Mouse (Mus musculus) cerebral cortex, adult 2 months (tissue): ENCODE data around the gene Igdcc3.

ENCODE experiments used
- WGBS: fragments of 180-500 bp; shearing (Covaris S2); methylation state at CpG from one replicate; pipeline ENCODE4 v1.1.7; 2018; 5-methylcytosine and 5-hydroxymethylcytosine counted together

The Igdcc3 gene

GRCm38 (mm10) chr9:65140491-65140890 is 498 bp upstream of the Igdcc3 start:
- 7% methylated on average over 8 of the region's 8 CpGs for WGBS

GRCm38 (mm10) chr9:65141306-65141975 is 452 bp downstream of the Igdcc3 start:
- WGBS = 1% methylated on average over 73 of the region's 73 CpGs

GRCm38 (mm10) chr9:65141976-65142318 is 958 bp downstream of the Igdcc3 start:
- WGBS = 2% methylated on average over 17 of the region's 17 CpGs

- WGBS = 14% methylated on average over 8 of the region's 8 CpGs
Measured at GRCm38 (mm10) chr9:65142399-65142798, 1.4 kb downstream of the Igdcc3 start.

- WGBS = 93% methylated on average over 5 of the region's 5 CpGs
Measured at GRCm38 (mm10) chr9:65146001-65146400, 5.0 kb downstream of the Igdcc3 start.

GRCm38 (mm10) chr9:65148507-65148906 is 7.5 kb downstream of the Igdcc3 start:
- WGBS = 89% methylated on average over 7 of the region's 7 CpGs

- 78% methylated on average over 6 of the region's 6 CpGs for WGBS
Measured at GRCm38 (mm10) chr9:65152711-65153330, 11.8 kb downstream of the Igdcc3 start.

GRCm38 (mm10) chr9:65153331-65153711 is 12.3 kb downstream of the Igdcc3 start:
- 56% methylated on average over 5 of the region's 5 CpGs for WGBS

- WGBS = 85% methylated on average over 9 of the region's 9 CpGs
Measured at GRCm38 (mm10) chr9:65154692-65155455, 13.9 kb downstream of the Igdcc3 start.

GRCm38 (mm10) chr9:65156604-65157003 is 15.6 kb downstream of the Igdcc3 start:
- WGBS = 26% methylated on average over 8 of the region's 8 CpGs

GRCm38 (mm10) chr9:65157631-65158030 is 16.6 kb downstream of the Igdcc3 start:
- 85% methylated on average over 6 of the region's 6 CpGs for WGBS

- 83% methylated on average over 4 of the region's 4 CpGs for WGBS
Measured at GRCm38 (mm10) chr9:65161188-65161587, 20.2 kb downstream of the Igdcc3 start.

- 69% methylated on average over 8 of the region's 8 CpGs for WGBS
Measured at GRCm38 (mm10) chr9:65161881-65162280, 20.9 kb downstream of the Igdcc3 start.

GRCm38 (mm10) chr9:65162711-65163639 is 22.0 kb downstream of the Igdcc3 start:
- 5% methylated on average over 62 of the region's 69 CpGs for WGBS

- 32% methylated on average over 1 of the region's 1 CpGs for WGBS
Measured at GRCm38 (mm10) chr9:65164870-65165269, 23.9 kb downstream of the Igdcc3 start.

GRCm38 (mm10) chr9:65166386-65166785 is 25.4 kb downstream of the Igdcc3 start:
- 91% methylated on average over 9 of the region's 9 CpGs for WGBS

GRCm38 (mm10) chr9:65168534-65168933 is 27.5 kb downstream of the Igdcc3 start:
- 59% methylated on average over 6 of the region's 6 CpGs for WGBS

GRCm38 (mm10) chr9:65168952-65169351 is 28.0 kb downstream of the Igdcc3 start:
- WGBS = 85% methylated on average over 4 of the region's 4 CpGs

- 87% methylated on average over 9 of the region's 9 CpGs for WGBS
Measured at GRCm38 (mm10) chr9:65172654-65173053, 31.7 kb downstream of the Igdcc3 start.

- 71% methylated on average over 5 of the region's 5 CpGs for WGBS
Measured at GRCm38 (mm10) chr9:65175234-65175938, 34.4 kb downstream of the Igdcc3 start.
